Mouse (Mus musculus) stomach, embryonic 15.5 days (tissue): ENCODE results near the gene Kdm2a. TPM values are rescaled to one million over a fixed set of nuclear protein-coding genes. Genes with fewer than 3 reads are reported as not detected.
A peak's percentile ranks its signal among the peaks of the same experiment; 100 is the strongest.

Experiments
- ATAC-seq: fragments of 200-750 bp; cut with Nextera tagmentation; 2 replicates; pipeline ENCODE4 v1.8.0; 2017; ENCODE audit warnings: low read depth, moderate number of reproducible peaks, moderate TSS enrichment; ENCODE audit not compliant: insufficient read depth, low FRiP score
- H3K27ac ChIP-seq: fragments of 300-500 bp; sonication (generic); 2 replicates; pipeline ENCODE4 v1.5.1; 2015; ENCODE audit warnings: mild to moderate bottlenecking, inconsistent platforms
- H3K27me3 ChIP-seq: fragments of 300-500 bp; sonication (generic); replicated peaks from 2 replicates; pipeline ENCODE4 v1.6.1; 2015; ENCODE audit warnings: inconsistent platforms
- H3K36me3 ChIP-seq: fragments of 300-500 bp; sonication (generic); 2 replicates; pipeline ENCODE4 v1.6.1; 2015; ENCODE audit warnings: inconsistent platforms
- H3K4me1 ChIP-seq: fragments of 300-500 bp; sonication (generic); 2 replicates; pipeline ENCODE4 v1.6.1; 2015; ENCODE audit warnings: inconsistent platforms
- H3K4me2 ChIP-seq: fragments of 300-500 bp; sonication (generic); 2 replicates; pipeline ENCODE4 v1.6.1; 2015; ENCODE audit warnings: mild to moderate bottlenecking, inconsistent platforms
- H3K4me3 ChIP-seq: fragments of 300-500 bp; sonication (generic); replicated peaks from 2 replicates; pipeline ENCODE4 v1.5.1; 2015; ENCODE audit warnings: inconsistent platforms
- H3K9ac ChIP-seq: fragments of 300-500 bp; sonication (generic); 2 replicates; pipeline ENCODE4 v1.6.1; 2015; ENCODE audit warnings: inconsistent platforms
- H3K9me3 ChIP-seq: fragments of 300-500 bp; sonication (generic); 2 replicates; pipeline ENCODE4 v1.6.1; 2016; ENCODE audit warnings: inconsistent platforms
- WGBS: fragments of 180-500 bp; shearing (Covaris S2); methylation state at CpG from one replicate; pipeline ENCODE4 v1.1.7; 2015; 5-methylcytosine and 5-hydroxymethylcytosine counted together
- polyA plus RNA-seq: library from polyadenylated mRNA; unstranded; fragments of >200 nt; fragmentation: Nextera tagmentation; extraction: Ambion mirVana; gene quantifications from 2 replicates; pipeline ENCODE4 v1.2.1, GENCODE M21; 2015

The Kdm2a gene
- polyA plus RNA-seq: 37.2 and 44.7 TPM in 2 replicates

DNA sequence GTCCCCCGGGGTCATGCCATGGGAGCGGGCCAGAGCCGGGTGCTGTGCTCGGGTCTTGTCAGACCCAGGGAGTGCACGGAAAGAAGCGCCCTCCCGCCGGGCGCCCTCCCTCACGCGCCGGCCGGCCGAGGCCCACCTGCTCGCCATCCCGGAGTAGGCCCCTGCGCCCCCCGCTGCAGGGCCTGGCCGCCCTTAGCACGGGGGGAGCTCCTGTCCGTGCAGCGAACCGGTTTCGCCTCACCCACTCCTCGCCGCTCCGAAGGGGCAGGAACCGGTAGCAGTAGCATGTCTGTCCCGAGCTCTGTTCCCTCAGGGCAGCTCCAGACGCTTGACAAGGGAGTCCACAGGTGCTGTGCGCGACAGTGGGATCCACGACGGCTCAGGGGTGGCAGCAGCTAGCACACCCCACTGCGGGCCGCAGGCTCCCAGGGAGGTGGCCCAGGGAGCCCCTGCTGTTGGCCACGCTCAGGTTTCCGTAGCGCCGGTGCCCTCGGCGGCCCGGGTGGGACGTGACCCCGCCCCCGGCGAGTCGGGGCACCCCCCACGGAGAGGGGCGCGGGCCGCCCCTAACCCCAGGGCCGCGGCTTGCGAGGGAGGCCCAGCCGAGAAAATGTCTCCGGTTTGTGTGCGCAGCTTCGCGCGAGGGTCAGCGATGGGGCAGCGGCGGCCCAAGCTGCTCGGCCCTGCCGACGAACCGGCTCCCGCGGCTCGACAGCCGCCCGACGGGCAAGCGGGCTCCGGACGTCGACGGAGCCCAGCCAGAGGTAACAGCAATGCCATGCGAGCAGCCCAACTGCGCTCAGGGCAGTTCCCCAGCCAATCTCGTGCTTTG lies at the start of gene Kdm2a:
Gene Kdm2a (minus strand): TSS at position 488 of the 832 bp plus-strand sequence.
- peak within 1 kb of the TSS; percentile 88 for H3K4me2 ChIP-seq
- WGBS: 2% methylated on average over 79 of the region's 82 CpGs
- H3K9me3 ChIP-seq: no peaks in the 10 kb centered on the region
- peak within 1 kb of the TSS; percentile 100 for H3K4me3 ChIP-seq
- ATAC-seq: peak; percentile 10
- H3K27ac ChIP-seq: peak within 1 kb of the TSS; percentile 91
- H3K36me3 ChIP-seq: peaks cover under 1% of the 10 kb centered on the region; the same call in 1 of the 2 replicates
- peaks cover 13% of the 10 kb centered on the region; the same call in 1 of the 2 replicates for H3K4me1 ChIP-seq
- H3K9ac ChIP-seq: peak within 1 kb of the TSS; percentile 63
- H3K27me3 ChIP-seq: no peaks in the 10 kb centered on the region

DNA sequence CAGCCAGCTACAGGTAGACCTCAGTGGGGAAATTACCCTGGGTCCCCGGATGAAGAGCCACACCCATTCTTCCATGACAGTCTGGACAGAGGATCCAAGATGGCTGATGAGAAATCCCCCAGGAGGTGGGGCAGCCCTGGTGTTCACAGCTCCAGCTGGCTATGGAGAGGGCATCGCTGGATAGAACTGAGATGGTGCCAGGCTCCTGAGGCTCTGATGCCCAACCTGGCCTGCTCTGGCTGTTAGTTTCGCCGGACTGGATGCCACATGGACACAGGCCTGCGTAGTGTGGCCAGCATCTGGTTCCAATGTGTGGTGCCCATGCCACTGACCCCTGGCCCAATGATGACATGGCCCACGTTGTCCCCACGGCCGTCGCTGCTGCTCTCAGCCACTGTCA lies 49.4 kb upstream of the Kdm2a start:
- Histone ChIP-seq H3K9ac (no peak overlapping the region), H3K27me3 (no peaks in the 10 kb centered on the region)

DNA sequence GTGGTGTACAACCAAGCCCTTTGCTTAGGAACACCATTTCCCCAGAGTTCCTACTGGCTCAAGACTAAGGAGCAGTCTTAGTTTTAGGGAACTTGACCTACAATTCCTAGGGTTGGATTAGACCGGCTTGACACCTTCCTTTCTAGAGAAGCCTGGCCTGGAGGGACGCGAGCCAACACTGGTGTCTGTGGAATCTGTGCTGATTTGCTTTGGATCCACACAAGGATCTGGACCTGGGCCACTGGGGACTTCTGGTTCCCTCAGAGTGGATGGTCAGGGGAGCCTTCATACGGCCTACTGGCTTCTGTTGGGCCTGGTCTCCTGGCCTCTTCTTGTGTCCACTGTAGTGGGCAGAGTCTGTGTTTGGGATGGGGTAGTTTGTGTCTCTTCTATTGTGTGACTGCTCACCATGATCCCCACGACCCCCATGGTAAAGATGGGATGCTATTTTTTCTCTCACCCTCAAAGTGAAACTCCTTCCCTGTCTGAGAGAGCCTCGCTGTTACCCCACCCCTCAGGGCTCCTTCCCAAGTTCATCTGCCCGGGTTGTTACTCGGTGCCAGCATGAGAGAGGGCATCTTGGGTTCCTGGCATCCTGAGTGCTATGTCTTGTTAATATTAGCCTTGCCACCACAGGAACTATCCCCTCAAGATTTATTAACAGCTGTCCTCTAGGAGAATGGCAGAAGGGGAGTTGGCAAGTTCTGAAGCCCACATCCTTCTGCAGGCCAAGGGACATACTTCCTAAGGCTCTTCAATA lies 48.8 kb upstream of the Kdm2a start:
- H3K36me3 ChIP-seq: no peaks in the 10 kb centered on the region
- ATAC-seq: no peak
- no peaks in the 10 kb centered on the region for H3K9me3 ChIP-seq
- H3K4me3 ChIP-seq: no peak overlapping the region
- 84% methylated on average over 8 of the region's 8 CpGs for WGBS
- no peaks in the 10 kb centered on the region for H3K27me3 ChIP-seq
- H3K27ac ChIP-seq: no peak overlapping the region
- no peak overlapping the region for H3K4me2 ChIP-seq
- no peak overlapping the region for H3K9ac ChIP-seq
- H3K4me1 ChIP-seq: peaks cover under 1% of the 10 kb centered on the region; the same call in 1 of the 2 replicates

More for the DNA sequence above, 49.4 kb upstream of the Kdm2a start:
- 91% methylated on average over 9 of the region's 9 CpGs for WGBS
- no peak for ATAC-seq
- Histone ChIP-seq H3K9me3 (no peaks in the 10 kb centered on the region), H3K4me1 (no peaks in the 10 kb centered on the region), H3K36me3 (no peaks in the 10 kb centered on the region), H3K27ac (no peak overlapping the region), H3K4me2 (no peak overlapping the region), H3K4me3 (no peak overlapping the region)

DNA sequence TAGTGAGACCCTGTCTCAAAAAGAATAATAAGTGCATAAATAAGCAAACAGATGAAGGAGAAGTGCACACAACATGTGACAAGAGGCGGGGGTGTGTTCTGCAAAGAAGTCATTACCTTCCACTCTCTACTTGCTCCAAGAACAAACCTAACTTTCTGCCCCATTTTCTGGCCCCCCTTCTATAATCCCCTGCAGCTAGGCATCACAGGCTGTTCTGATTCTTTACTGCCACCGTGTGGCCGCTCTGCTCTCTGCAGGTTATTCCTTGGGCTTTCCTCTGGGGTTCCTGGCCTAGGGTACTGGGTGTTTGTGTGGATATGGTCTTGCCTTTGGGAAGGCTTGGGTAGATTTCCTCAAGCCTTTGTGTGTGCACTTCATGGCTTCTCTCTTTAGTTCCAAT lies 44.3 kb upstream of the Kdm2a start:
- Histone ChIP-seq H3K4me2 (no peak overlapping the region), H3K4me1 (peaks cover 33% of the 10 kb centered on the region)
- 8% methylated on average over 3 of the region's 3 CpGs for WGBS

DNA sequence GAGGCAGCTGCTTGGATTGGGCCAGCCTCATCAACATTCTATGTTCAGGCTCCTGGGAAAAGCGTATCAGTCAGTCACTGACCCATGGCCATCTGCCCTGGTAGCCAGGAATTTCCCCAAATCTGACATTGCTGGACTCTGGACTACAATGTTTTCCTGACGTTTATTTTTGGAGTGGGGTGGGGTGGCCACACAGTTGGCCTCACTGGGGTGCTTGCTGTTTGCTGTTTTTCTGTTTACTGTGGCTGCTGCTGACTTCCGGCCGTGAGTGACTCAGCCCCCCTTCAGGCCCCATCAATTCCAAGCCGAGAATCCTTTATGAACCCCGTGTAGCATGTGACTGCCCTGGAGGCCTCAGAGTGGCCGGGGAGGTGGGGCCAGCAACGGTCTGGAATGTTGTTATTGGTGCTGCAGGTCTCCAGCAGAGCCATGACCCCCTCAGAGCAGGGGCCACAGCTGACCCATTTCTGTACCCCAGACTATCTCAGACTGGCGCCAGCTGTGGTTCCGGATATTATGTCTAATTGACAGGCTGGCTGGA lies 43.6 kb upstream of the Kdm2a start:
- Histone ChIP-seq H3K36me3 (no peaks in the 10 kb centered on the region), H3K27me3 (no peaks in the 10 kb centered on the region), H3K9ac (no peak overlapping the region), H3K4me2 (peak overlapping the region; percentile 14; the same call in 1 of the 2 replicates), H3K27ac (peak overlapping the region; percentile 70), H3K9me3 (no peaks in the 10 kb centered on the region), H3K4me1 (peaks cover 33% of the 10 kb centered on the region), H3K4me3 (no peak overlapping the region)
- WGBS: 23% methylated on average over 10 of the region's 10 CpGs
- peak; percentile 66 for ATAC-seq

More for the DNA sequence above, 44.3 kb upstream of the Kdm2a start:
- H3K27me3 ChIP-seq: no peaks in the 10 kb centered on the region
- H3K27ac ChIP-seq: peak overlapping the region; percentile 70
- H3K9ac ChIP-seq: no peak overlapping the region
- H3K9me3 ChIP-seq: no peaks in the 10 kb centered on the region
- H3K4me3 ChIP-seq: no peak overlapping the region
- H3K36me3 ChIP-seq: no peaks in the 10 kb centered on the region
- ATAC-seq: no peak

DNA sequence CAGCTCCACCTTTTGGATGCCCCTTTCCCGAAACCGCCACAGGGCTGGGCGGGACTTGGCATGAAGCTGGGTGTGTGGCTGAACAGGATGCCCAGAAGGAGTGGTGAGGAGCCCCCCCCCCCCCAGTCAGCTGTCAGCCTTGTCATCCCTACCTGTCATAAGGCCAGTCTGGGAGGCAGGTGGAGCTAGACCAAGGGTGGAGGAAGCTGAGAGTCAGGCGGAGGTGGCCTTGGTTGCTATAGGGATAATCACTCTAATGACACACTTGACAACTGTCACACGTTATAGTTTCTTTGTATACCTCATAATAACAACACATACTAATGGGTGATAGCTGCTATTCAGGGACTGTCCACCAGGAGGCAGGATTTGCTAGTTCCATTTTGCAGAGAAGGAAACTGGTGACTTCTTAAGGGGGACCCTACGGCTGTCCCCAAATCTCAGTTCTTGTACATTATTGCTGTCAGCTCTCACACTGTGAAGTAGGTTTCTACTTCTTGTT lies 43.1 kb upstream of the Kdm2a start:
- H3K4me2 ChIP-seq: peak overlapping the region; percentile 91
- WGBS: 27% methylated on average over 6 of the region's 6 CpGs

DNA sequence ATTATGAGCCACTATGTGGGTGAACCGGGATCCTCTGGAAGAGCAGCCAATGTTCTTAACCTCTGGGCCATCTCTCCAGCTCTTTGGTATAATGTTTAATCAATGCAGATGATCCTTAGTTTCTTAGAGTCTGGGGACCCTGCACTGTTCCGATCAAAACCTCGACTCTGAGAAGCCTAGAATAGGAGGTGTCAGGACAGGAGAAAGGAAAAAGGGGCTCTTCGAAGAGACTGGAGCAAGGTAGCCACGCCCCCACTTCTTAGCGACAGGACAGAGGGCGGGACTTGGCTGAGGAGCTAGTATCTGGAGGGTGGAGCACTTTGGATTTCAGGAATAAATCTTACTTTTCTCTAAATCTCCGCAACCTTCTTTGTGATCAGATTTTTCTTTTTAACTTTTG lies 42.1 kb upstream of the Kdm2a start:
- H3K9me3 ChIP-seq: no peaks in the 10 kb centered on the region
- WGBS: 9% methylated on average over 8 of the region's 8 CpGs
- H3K9ac ChIP-seq: no peak overlapping the region
- no peak for ATAC-seq
- peaks cover 33% of the 10 kb centered on the region for H3K4me1 ChIP-seq
- peak overlapping the region; percentile 76 for H3K4me3 ChIP-seq
- peak overlapping the region; percentile 91 for H3K4me2 ChIP-seq
- H3K27me3 ChIP-seq: no peaks in the 10 kb centered on the region
- no peaks in the 10 kb centered on the region for H3K36me3 ChIP-seq
- peak overlapping the region; percentile 54 for H3K27ac ChIP-seq

More for the DNA sequence above, 43.1 kb upstream of the Kdm2a start:
- Histone ChIP-seq H3K4me3 (no peak overlapping the region), H3K9me3 (no peaks in the 10 kb centered on the region), H3K27me3 (no peaks in the 10 kb centered on the region), H3K9ac (no peak overlapping the region), H3K4me1 (peaks cover 33% of the 10 kb centered on the region), H3K27ac (peak overlapping the region; percentile 70), H3K36me3 (no peaks in the 10 kb centered on the region)
- peak; percentile 14; the same call in 1 of the 2 replicates for ATAC-seq

DNA sequence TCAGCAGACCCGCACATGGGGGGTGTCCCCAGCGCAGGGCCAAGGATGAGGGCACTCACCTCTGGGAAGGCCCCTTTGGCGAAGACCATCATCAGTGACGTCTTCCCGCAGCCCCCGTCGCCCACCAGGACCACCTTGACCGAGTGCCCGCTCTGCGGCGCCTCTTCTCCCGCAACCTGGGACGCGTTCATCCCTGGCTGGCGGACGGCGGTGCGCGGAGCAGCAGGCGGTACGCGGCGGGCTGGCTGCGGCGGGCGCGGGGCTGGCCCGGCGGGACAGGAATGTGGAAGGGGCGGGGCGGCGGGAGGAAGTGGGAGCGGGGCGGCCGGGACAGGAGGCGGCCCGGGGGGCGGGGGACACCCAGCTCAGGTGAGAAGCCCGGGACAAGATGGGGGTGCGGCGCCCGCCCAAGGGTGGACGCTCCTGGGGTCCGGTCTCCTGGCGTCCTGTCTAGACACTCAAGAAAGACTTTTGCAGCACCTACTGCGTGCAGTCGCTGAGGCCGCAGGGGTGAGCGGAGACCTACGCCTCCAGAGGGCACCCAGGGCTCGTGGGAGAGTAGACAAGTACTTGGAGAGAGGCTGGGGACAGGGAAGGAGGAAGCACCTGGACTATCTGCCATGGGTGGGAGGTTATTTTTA lies 41.2 kb upstream of the Kdm2a start, which contains the start of gene Rhod:
Gene Rhod (minus strand): TSS at position 272 of the 641 bp plus-strand sequence.
- peak within 1 kb of the TSS; percentile 61 for H3K9ac ChIP-seq
- WGBS: under 1% methylated on average over 49 of the region's 51 CpGs
- H3K27ac ChIP-seq: no peak within 1 kb of the TSS
- H3K36me3 ChIP-seq: no peaks in the 10 kb centered on the region
- peak; percentile 44; the same call in 1 of the 2 replicates for ATAC-seq
- no peaks in the 10 kb centered on the region for H3K9me3 ChIP-seq
- H3K4me1 ChIP-seq: peaks cover 33% of the 10 kb centered on the region
- peak within 1 kb of the TSS; percentile 91 for H3K4me2 ChIP-seq
- H3K4me3 ChIP-seq: peak within 1 kb of the TSS; percentile 76
- no peaks in the 10 kb centered on the region for H3K27me3 ChIP-seq

DNA sequence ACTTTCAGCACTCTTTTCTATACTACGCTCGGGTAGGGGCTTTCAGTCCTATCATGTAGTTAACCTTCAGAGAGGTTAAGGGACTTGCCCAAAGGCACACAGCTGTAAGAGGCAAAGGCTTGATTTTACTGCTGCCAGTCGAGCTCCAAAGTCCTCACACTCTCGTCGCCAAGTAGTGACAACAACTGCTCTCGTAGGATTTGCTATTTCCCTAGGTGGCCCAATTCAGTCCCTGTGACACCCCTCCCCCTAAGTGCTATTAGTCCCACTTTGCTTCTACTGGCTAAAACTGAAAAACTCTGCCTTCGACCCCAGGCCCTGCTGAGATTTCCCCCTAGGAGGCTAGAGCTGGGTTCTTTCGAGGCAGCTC lies 40.7 kb upstream of the Kdm2a start:
- Histone ChIP-seq H3K9ac (peak overlapping the region; percentile 61), H3K4me3 (peak overlapping the region; percentile 76), H3K27me3 (no peaks in the 10 kb centered on the region), H3K27ac (no peak overlapping the region), H3K36me3 (no peaks in the 10 kb centered on the region), H3K4me1 (peaks cover 33% of the 10 kb centered on the region), H3K4me2 (peak overlapping the region; percentile 91), H3K9me3 (no peaks in the 10 kb centered on the region)
- no peak for ATAC-seq
- 8% methylated on average over 8 of the region's 8 CpGs for WGBS

DNA sequence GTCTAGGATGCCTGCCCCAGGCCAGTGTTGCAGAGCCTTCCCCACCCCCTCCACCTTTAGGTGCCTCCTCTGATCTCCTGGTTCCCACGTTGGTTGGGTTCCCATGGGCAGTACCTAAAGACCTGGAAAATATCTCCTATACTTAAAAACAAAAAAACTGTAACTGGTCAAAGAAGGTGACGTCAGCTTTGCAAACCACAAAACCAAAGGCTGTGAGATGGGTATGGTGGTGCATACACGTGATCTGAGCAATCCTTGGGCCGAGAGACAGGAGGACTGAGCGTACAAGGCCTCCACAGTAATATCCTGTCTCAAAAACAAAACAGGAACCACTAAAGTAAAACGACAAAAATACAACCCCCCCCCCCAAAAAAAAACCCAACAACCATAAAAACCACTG lies 39.8 kb upstream of the Kdm2a start:
- no peaks in the 10 kb centered on the region for H3K36me3 ChIP-seq
- no peak overlapping the region for H3K27ac ChIP-seq
- no peaks in the 10 kb centered on the region for H3K9me3 ChIP-seq
- H3K27me3 ChIP-seq: no peaks in the 10 kb centered on the region
- H3K4me1 ChIP-seq: peaks cover 33% of the 10 kb centered on the region
- H3K4me3 ChIP-seq: no peak overlapping the region
- H3K4me2 ChIP-seq: peak overlapping the region; percentile 91; the same call in 1 of the 2 replicates
- WGBS: 68% methylated on average over 6 of the region's 6 CpGs
- H3K9ac ChIP-seq: no peak overlapping the region
- no peak for ATAC-seq

DNA sequence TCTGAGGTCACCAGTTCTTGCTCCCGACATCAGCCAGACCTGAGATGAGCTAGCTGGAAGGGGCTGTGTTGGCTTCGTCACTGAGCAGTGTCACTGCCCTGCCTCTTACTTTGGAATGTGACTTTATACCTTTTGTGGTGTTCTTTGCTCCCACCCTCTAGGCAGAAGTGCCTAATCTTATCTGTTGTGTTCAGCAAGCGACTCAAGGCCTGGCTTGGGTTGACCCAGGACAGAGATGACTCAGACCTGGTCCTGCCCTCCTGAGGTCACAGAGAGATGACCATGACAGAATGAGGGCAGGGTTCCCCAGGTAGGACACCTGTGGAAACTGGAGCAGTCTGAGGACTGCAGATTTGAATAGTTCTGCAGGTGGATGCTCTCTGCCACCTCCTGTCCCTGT lies 38.2 kb upstream of the Kdm2a start:
- no peaks in the 10 kb centered on the region for H3K36me3 ChIP-seq
- no peak overlapping the region for H3K4me2 ChIP-seq
- no peaks in the 10 kb centered on the region for H3K9me3 ChIP-seq
- no peak overlapping the region for H3K4me3 ChIP-seq
- no peak overlapping the region for H3K27ac ChIP-seq
- WGBS: 78% methylated on average over 3 of the region's 3 CpGs
- no peaks in the 10 kb centered on the region for H3K27me3 ChIP-seq
- ATAC-seq: no peak
- peaks cover 26% of the 10 kb centered on the region for H3K4me1 ChIP-seq
- no peak overlapping the region for H3K9ac ChIP-seq
